Mouse (Mus musculus) lung, adult 2 months (tissue): Measurements from ENCODE around the gene Serinc5.

Source experiments
- CTCF ChIP-seq: fragments of 200-500 bp; IDR thresholded peaks from 2 replicates; pipeline ENCODE4 v1.5.1; 2011; ENCODE audit warnings: mild to moderate bottlenecking, low read length, control low read depth; ENCODE audit not compliant: insufficient read depth
- POLR2A ChIP-seq: fragments of 200-500 bp; IDR thresholded peaks from 2 replicates; pipeline ENCODE4 v1.6.1; 2011; ENCODE audit warnings: low read depth, mild to moderate bottlenecking, control low read depth, low read length, borderline replicate concordance; ENCODE audit errors: extremely low read depth

- TF ChIP-seq CTCF, result no peak
- TF ChIP-seq POLR2A, result no peak
These were observed 65.2 kb downstream of the Serinc5 start for GRCm38 (mm10) chr13:92675897-92676584.
